Mouse (Mus musculus) testis, adult 2 months (tissue): ENCODE results near the gene Sptbn4.

ENCODE experiments used
- CTCF ChIP-seq: fragments of 200-500 bp; IDR thresholded peaks from 2 replicates; pipeline ENCODE4 v1.5.1; 2012; ENCODE audit warnings: low read depth, mild to moderate bottlenecking, inconsistent platforms, low read length, moderate library complexity; ENCODE audit not compliant: control insufficient read depth, insufficient read depth, insufficient replicate concordance
- POLR2A ChIP-seq: fragments of 200-500 bp; IDR thresholded peaks from 2 replicates; pipeline ENCODE4 v1.6.1; 2012; ENCODE audit warnings: low read depth, mild to moderate bottlenecking, inconsistent platforms, low read length, moderate library complexity; ENCODE audit not compliant: control insufficient read depth

DNA sequence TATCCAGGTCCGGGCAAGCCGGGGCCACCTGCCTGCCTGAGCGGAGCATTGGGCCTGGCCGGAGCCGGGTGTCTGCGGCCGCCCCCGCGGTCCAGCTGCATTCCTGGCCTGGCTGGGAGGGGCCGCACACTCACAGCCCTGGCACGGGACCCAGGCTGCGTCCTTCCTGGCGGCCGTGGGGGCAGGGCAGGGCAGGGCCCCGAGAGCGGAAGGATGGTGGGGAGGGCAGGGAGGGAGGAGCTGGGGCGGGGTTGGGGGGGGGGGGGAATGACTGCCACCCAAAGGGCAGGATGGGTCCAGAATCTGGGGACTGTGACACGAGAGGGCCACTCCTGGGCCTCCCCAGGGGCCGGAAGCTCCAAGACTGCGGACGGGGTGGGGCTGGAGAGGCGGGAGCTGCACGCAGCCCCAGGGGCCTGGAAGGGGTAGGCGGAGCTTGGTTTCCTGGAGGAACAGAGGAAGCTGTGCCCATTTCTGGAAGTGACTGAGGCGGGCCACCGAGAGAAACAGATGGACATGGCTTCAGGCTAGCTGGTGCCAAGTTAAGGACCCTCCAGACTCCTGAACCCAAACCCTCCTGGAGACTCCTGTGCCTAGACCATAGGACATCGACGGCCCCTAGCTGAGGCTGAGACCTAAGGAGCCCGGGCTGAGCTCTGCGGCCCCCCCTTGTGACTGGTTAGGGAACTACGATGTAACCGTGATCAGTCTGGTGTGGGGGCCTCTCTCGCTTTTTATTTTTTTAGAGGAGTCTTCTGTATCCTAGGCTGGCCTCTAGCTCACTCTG lies 43.2 kb upstream of the Sptbn4 start:
- peak; percentile 49; the same call in 1 of the 2 replicates for TF ChIP-seq CTCF
- peak; percentile 38; the same call in 1 of the 2 replicates for TF ChIP-seq POLR2A
